Mouse (Mus musculus) gastrocnemius, adult 8-10 months (tissue): ENCODE data around the gene Focad. TPM values are rescaled to one million over a fixed set of nuclear protein-coding genes. Genes with fewer than 3 reads are reported as not detected.
"Not testable (repeated sequence)": the region's sequence is repeated elsewhere in the genome, so short reads cannot be mapped to it uniquely, and the experiment has no call there.

ENCODE experiments used
- DNase-seq, 2 experiments: peaks; one replicate each; pipeline ENCODE4 v3.0.0; 2022; ENCODE audit warnings: low spot score in 2 of 2
- total RNA-seq, 4 experiments: library from RNA; stranded (reverse); gene quantifications; 2 replicates each; pipeline ENCODE4 v1.2.4; 2022

Focad gene
- total RNA-seq, 4 experiments from 2014 or later: 10.0 to 14.7 (median 11.2) TPM

- DNase-seq: not testable (repeated sequence)
Observed at GRCm38 (mm10) chr4:88390596-88390995, 296.2 kb downstream of the Focad start.

DNA sequence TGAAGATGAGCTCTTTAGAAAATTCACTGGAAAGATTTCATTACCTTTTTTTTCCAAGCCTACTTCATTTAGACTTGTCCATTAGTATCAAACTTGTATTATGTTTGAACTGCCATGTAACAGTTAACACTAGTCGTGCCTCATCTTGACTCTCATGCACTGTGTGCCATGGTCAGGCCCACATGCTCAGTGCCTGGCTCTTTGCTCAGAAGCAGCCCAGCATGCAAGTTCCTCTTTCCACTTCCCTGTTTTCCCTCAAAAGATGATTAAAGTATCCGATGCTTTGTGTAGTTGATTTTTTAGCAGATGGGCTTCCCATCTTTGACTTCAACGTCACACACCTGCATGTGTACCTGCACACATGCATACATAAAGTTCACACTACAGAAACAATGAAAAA is 301.3 kb downstream of the Focad start:
- DNase-seq: no peak

DNA sequence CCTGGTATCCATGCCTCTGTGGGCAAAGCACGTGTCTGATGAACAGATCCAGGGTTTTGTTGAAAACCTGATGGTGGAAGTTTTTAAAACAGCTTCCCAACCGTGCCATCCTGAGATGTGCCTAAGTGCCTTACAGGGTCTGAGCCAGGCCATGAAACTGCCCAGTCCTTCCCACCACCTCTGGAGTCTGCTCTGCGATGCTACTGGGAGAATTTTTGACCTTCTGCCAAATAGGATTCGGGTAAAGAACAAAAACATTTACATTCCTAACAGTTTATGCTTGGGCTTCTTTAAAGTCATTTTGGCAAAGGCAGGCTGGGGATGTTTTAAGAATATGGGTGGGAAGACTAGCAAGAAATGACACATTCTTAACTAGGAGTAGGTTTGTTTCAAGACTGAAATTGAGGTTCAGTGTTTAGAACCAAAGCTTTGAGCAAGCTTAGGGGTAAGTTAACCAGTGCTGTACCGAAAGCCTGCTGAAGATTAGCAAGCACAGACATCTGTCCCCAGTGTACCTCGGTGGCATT is 302.6 kb downstream of the Focad start:
- no peak for DNase-seq

- DNase-seq: no peak
Observed at GRCm38 (mm10) chr4:88400302-88400991, 306.0 kb downstream of the Focad start.

DNA sequence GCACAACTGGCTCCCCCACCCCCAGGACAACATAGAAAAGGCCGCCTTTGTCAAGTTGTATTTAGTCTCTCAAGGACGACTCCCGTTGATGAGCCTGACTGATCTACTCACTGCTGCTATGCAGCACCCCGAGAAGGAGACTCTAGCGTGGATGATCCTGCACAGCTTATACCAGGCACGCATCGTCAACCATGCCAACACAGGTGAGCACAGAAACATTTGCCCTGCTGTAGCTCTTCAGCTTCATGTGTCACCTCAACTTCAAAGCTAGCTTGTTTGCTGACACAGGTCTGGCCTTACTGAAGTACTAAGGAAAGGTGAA is 306.5 kb downstream of the Focad start:
- no peak for DNase-seq

- DNase-seq: no peak
Observed at GRCm38 (mm10) chr4:88402884-88403283, 308.5 kb downstream of the Focad start.

GRCm38 (mm10) chr4:88406887-88407696 is 312.7 kb downstream of the Focad start:
- DNase-seq: no peak

DNA sequence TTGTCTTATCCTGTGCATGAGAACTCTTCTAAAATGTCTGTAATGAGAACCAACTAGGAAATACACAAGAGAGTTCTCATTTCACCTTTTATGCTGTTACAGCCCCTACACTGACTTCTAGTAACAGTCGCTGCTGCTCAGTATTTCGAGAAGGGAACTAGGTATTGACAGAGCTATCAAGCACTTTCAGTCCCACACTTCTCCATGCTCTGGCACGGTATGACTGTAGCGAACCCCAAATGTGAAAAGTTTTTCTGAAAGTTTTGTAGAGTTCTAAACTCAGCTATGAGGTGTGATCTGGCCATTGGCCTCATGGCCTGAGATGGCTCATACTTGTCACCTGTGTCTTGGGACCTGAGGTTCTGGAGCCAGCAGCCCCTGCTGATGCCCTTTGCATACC is 314.9 kb downstream of the Focad start:
- DNase-seq: no peak

DNA sequence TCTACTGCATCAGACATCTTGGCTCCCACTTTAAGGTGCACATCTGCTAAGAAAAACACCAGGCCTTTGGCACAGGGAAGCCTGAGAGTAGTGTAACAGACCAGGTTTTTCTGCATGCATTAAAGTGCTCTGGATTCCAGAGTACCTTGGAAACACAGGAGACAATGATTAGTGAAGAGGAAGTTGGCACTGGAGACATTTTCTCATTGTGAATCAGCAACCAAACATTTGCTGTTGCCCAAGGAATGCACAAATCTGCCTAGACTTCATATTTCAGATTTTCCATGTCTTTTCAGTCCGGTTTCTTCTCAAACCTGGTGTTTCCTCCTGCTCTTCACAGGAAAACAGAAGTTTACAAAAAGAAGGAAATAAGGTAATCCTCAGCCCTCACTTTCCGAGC is 317.9 kb downstream of the Focad start:
- no peak for DNase-seq

DNA sequence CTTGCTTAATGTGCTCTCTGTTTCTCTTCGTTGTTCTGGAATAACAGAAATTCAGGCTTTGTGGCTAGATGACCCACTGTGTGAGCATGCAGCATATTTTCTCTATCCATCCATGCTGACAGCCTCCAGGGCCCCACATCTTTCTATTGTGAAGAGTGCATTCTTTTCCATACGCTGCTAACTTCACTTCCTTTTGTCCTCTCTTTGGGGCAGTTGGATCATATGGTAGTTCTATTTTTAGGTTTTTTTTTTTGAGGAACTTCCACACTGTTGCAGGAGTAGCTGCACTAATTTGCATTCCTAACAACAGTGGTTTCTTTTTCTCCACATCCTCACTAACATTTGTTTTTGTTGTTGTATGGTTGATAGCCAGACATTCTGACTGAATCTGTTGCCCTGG is 320.6 kb downstream of the Focad start:
- DNase-seq: no peak

DNA sequence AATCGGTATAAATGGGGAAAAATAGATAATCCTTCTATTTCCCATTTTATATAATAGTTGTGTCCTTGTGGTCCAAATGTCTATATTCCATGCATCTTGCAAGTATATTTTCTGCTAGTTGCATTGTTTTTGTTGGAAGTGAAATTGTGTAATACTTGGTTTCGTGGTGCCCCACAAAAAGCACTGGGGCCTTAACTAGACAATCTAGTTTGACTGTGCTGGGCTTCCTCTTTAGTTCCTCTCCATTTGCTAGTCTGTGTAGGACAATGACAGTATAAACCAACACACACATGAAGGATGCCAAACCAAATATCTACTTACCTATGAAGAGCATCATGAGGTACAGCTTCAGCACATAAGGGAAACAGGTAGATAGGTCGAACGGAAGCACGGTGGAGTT is 324.9 kb downstream of the Focad start:
- DNase-seq: no peak

- no peak for DNase-seq
Observed at GRCm38 (mm10) chr4:88424563-88424962, 330.1 kb downstream of the Focad start.

- DNase-seq: no peak
Observed at GRCm38 (mm10) chr4:88427630-88428239, 333.3 kb downstream of the Focad start.

- no peak for DNase-seq
Observed at GRCm38 (mm10) chr4:88432412-88433024, 338.1 kb downstream of the Focad start.

DNA sequence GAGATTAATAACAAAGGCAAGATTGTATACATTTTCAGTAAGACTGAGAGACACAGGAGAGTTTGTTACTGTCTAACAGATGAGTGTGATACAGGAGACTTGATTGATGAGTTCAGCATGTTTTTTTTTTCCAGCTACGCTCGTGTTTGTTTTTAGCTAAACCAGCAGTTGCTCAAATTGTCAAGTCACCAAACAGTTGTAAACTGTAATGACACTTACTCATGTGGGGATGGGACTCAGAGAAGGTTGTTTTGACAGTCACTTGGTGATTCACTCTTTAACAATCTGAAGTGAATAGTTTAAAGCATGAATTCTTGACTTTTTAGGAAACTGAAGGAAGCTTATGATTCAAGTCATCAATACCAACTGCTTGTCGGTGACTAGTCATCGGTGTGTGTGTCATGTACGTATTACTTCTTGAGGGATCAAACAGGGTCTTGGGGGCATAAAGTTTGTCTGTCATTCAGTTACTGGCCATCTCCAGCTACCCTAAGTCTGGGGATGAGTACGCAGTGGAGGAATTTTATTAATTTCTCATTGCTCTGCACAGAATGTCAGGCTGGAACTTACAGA is 342.2 kb downstream of the Focad start:
- no peak for DNase-seq

DNA sequence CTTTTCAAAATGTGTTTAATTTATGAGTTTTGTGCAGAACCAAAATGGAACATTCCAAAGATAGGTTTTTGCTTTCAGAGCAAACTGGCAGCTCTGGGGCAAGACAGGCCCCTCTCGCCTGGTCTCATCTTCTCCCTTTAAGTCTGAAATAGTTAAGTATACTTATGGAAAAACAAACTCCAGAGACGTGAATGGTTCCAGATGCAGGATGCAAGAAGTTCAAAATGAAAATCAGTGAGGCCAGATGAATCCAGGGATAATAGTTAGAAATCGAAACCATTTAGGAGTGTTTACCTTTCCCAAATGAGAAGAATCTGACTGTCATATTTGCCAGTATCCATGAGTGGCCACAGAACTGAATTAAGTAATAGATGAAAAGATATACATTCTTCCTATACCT is 342.7 kb downstream of the Focad start:
- no peak for DNase-seq

DNA sequence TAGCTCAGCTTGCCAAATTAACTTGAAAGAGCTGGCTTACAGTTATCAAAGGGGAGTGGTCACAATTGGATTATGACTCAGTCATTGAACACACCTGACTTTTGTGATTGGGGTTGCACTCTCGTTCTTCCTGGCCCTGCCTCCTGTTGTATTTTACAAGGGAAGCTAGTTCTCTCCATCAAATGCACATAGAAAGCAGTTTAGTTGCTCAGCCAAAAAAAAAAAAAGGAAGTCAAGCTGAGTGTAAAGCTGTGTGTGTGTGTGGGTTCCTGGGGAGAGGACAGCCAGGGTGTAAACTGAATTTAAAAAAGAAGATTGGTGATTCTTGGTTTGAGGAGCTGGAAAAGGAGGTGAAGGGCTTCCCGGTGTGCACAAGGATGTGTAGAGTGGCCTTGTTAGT is 343.5 kb downstream of the Focad start:
- no peak for DNase-seq

- DNase-seq: peak; percentile 9 to 24
Observed at GRCm38 (mm10) chr4:88438326-88438989, 344.0 kb downstream of the Focad start, which contains the start of gene Hacd4. Gene Hacd4 (minus strand): TSS chr4:88438928.

DNA sequence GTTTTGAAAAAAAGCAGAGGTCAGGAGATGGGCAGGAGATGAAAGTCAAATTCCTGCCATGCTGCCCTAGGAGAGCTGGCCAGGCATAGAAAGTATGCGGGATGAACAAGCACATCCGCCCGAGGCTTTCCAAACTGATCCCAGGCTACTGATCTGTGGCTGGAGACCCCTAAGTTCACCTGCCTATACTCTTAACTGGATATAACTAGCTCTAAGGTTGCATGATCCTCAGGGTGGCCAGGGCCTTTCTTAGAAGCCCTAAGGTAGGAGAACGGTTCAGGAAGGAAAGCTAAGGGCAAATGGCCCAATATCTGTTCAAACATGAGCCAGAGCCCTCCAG is 344.5 kb downstream of the Focad start:
- DNase-seq: no peak

DNA sequence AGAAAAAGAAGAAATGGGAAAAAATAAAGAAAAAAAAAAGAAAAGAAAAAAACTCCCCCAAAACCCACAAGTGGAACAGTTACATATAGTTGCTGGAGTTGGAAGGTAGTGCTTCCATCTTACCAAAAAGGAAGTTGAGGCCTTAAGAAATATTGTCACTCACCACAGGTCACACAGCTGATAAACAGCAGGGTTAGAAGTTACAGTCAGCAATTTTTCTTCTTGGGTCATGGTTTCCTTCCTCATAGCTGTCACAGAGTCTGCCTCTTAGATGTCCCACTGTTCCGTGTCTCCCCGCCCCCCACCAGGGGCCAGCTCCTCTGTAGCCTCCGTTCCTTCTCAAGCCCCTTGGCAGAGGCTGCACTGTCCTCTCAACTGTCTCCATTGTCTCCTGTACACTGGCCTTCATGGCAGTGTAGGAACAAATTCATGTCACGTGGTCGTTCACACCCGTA is 345.3 kb downstream of the Focad start:
- DNase-seq: no peak

DNA sequence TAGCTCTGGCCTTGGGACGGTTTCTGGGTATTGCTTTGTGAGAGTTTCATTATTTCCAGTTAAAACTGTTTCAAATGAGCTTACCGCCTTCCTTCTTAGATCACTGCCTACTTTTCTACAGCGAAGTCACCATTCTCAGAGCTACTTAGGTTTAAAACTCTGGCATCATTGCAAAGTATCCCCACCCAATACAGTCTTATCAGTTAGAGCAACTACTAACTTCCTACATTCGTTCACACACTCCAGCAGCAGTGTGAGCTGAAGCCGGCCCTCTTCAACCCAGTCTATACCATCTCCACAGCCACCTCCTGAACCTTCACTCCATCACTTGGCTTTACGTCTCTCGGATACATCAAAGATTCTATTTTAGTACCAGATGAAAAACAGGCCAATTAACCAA is 346.4 kb downstream of the Focad start:
- DNase-seq: no peak
